Mouse (Mus musculus) forelimb bud, embryonic 11.5 days (tissue): Measurements from ENCODE around the gene Lyrm1.

ENCODE experiments used
- DNase-seq: peaks from one replicate; pipeline ENCODE4 v3.0.0-alpha.2; 2012; ENCODE audit warnings: low read depth, low spot score

Lyrm1 gene

DNA sequence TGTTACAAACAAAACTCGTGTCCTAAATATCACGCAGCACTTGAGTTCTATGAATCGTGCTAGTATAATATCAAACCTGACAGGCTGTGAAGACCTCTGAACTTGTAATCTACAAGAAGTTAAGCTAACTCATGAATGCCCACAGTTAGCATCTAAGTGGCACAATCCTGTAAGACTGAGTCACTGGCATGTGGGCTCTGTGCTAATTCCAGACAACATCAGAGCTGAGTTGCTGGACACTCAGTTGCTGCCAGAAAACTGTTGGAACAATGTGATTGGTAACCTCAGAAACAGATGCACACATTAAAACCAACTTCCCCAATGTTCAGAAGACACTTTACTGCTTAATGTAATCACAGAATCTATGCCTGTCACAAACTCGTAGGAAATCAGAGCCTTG, 7.8 kb upstream of the Lyrm1 start:
- DNase-seq, result no peak

- DNase-seq, result no peak
These were observed 3.5 kb upstream of the Lyrm1 start for GRCm38 (mm10) chr7:119892198-119892597.

DNA sequence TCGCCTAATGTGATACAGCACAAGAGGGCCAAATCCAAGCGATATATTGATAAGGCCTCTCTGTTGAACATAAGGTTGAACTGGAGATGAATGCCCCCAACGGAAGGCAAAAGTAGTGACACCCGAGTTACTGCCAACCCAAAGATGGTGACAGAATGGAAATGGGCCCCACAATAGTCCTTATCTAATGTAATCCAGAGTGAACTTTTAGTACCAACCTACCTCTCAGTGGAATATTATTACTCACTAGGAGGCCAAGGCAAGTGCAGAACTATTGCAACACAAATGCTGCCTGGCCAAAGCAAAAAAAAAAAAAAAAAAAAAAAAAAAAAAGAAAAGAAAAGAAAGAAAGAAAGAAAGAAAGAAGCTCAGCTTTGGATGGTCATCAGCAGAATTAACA, 2.9 kb upstream of the Lyrm1 start:
- DNase-seq, result no peak

DNA sequence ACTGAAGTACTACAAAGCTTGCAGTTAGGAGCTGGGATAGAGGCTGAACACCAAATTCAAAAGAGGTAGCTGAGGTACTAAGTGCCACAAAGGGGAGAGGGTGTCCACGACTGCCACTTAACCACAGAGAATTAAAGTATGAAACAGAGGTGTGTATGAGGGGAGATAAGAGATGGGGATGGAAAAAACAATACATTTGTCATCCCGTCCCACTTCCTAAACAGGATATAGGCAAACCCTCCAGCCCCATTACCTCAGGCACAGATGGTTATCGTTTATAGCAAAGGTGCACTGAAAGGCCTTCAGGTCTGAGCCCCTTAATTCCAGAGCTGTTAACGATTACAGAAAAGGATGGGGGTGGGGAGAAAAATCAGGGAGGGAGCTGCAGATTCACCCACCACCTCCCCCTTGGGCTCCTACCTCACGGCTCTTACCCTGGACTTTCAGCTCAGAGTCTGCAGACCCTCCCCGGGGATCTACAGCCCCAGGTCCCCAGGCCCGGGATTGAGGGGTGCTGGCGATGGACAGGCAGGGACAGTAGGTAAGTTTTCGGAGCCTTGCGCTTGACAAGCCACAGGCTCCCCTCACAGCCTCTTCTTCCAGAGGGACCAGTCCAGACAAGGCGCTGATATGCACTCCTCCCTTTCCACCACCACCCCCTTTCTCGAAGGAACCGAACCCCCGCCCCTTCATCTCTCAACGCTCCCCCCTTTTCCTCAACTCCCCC, 680 bp upstream of the Lyrm1 start:
- DNase-seq, result peak; percentile 35

- DNase-seq, result no peak
These were observed 2.0 kb downstream of the Lyrm1 start for GRCm38 (mm10) chr7:119897521-119898109.

DNA sequence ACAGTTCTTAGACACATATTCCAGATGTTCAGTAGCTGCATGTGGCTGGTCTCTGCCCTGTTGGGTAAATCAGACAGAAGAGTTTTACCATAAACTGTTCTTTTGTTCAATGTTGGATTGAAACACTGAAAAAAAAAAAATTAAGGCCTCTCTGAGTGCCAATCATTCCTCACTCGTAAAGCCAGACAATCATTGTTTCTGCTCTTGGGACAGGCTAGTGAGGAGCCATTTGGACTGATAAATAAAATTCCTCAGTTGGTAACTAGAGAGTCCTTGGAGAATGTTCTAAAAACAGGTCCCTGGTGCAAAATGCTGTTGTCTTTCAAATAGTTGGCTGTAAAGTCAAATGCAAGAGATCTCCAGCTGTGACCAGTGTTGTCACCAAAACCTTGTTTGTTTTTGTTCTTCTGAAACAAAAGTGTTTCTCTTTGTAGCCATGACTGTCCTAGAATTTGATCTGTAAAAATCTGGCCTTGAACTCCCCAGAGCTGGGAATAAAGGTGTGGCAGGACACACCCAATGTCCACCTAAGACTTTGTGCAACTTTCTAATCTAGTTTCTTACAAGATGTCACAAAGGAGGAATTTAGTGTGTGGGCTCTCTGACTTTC, 2.7 kb downstream of the Lyrm1 start:
- DNase-seq, result no peak

DNA sequence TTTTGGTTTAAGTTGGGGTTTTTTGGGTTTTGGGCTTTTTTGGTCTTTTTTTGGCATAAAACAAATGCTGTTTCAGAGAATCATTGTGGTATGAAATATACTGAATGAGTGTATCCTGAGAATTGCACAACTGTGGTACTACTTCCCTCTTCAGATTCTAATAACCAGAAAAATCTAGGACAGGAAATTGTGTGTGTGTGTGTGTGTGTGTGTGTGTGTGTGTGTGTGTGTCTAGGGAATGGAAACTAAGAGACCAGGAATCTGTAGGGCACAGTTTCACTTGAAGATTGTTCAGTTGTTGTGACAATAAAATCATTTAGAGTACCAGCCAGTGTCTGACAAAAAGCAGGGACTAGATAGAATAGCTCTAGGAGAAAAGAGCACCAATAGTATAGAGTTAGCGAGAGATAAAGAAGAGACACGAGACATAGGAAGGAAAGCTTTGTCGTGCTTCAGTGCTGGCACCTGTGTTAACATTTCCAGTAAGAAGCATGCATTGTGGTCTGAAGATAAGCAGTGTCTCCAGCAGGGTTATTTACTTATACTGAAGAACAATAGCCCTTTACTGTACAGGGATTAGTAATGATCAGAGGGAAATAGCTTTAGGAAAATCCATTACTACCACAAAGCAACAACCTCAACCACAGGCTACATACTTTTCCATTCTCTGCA, 3.9 kb downstream of the Lyrm1 start:
- no peak for DNase-seq

- DNase-seq, result no peak
These were observed 11.0 kb downstream of the Lyrm1 start for GRCm38 (mm10) chr7:119906523-119907215.

DNA sequence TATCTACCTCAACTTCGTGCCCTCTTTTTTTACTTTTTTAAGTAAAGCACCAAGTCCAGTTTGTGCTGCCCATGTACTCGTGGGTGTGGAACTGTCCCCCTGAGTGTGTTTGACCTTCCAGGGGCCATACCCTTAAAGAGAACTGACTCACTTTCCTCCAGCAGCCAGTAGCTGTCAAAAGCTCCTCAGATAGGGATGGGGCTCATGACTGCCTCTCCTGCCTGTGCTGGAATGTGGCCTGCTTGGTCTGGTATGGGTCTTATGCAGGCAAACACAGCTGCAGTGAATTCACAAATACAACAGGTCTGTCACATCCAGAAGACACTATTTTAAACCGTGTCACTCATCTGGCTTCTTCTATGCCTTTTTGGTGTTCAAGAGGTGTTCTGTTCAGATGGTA, 16.1 kb downstream of the Lyrm1 start:
- no peak for DNase-seq

DNA sequence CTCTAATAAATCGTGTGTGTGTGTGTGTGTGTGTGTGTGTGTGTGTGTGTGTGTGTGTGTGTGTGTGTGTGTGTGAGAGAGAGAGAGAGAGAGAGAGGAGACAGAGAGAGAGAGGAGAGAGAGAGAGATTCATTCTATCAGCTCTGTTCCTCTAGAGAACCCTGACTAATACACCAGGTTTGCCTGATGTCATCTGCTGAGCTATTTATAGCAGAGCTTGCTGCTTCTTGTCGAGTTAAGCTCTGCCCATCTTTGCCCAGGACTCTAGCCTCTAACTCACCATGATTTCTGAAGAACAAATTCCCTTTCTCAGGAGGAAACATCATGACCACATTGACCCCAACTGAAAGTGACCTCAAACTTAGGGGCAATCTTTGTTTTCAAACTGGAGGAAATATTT, 24.8 kb downstream of the Lyrm1 start:
- no peak for DNase-seq

- DNase-seq, result no peak
These were observed 25.4 kb downstream of the Lyrm1 start for GRCm38 (mm10) chr7:119921054-119921453.

GRCm38 (mm10) chr7:119928783-119929440, 33.3 kb downstream of the Lyrm1 start:
- DNase-seq, result no peak

GRCm38 (mm10) chr7:119936321-119936720, 40.7 kb downstream of the Lyrm1 start:
- no peak for DNase-seq

DNA sequence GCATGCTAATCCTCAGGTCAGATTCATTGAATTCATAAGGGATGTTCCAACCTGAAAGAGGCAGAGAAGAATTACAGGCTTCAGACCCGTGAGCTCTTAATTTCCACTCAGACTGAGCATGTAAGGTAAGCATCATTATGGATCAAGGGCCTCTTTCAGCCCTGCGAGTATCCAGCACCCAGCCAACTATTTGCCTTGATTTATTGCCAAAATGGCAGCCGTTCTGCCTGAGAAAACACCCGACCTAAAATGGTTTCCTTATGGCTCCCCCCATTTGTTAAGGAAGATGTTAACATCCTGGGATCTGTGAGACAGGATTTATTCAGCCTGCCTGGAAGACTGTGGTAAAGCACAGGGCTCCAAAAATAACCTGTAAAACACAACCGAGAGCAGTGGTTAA, 41.4 kb downstream of the Lyrm1 start:
- DNase-seq, result no peak

GRCm38 (mm10) chr7:119941569-119941968, 45.9 kb downstream of the Lyrm1 start:
- DNase-seq, result no peak

GRCm38 (mm10) chr7:119954047-119954446, 58.4 kb downstream of the Lyrm1 start:
- no peak for DNase-seq

DNA sequence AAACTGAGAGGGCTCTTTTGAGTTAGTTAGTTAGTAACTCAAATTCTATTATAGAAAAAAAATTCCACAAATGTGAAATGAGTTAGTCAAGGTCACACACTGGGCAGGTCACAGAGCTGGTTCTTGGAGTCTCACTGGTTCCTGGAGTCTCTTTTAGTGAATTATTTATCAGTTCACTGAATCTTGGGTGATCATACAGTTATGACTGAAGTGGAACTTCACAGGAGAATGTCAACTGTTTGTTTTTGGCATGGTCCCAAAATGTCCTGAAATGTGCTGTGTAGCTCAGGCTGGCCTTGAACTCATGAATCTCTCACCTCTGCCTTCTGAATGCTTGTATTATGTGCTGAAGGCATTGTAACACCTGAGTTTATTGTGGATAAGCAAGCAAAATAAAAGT, 61.8 kb downstream of the Lyrm1 start:
- DNase-seq, result no peak

- DNase-seq, result no peak
These were observed 63.4 kb downstream of the Lyrm1 start for GRCm38 (mm10) chr7:119959091-119959490.

DNA sequence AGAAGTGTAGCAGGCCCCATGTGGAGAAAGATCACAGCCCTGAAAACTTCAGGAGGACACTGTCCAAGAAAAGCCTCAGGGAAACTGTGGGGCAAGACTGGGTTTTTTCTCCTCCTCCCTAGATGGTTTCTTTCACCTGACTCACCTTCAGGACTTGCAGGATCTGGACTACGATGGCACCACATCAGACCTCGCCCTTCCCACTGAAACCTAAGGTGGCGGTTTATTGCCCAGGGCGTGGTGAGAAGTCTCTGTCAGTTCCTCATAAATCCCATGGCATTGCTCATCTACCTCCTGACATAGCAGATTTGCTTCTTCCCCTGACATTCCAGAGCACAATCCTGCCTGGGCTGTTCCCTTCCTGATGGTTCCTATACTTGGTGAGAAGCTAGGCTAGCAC, 63.8 kb downstream of the Lyrm1 start:
- no peak for DNase-seq

DNA sequence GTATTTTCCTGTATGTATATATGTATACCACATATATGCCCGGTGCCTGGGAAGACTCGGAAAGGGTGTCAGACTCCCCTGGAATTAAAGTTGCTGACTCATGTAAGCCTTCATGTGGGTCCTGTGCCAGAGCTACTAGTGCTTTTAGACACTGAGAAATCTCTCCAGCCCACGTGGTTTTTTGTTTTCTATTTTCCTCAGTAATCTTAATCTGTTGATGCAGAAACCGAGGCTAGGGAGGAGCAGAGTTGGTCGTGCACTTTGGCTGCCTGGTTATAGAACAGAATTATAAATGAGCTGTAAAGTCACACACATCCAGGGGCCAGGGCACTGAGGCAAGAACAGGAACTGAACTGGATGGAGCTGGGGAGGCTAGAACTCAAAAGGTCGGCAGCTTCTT, 64.3 kb downstream of the Lyrm1 start:
- DNase-seq, result no peak

GRCm38 (mm10) chr7:119960546-119960945, 64.9 kb downstream of the Lyrm1 start:
- no peak for DNase-seq
